Mouse (Mus musculus): Measurements from ENCODE around the gene Gja8. TPM values are rescaled to one million over a fixed set of nuclear protein-coding genes. Genes with fewer than 3 reads are reported as not detected.

The Gja8 gene
- total and polyA plus RNA-seq, 3 experiments, result 0.04 TPM; not detected in 1

GRCm38 (mm10) chr3:96924631-96925030 is 1.2 kb downstream of the Gja8 start:
- no peaks in the 10 kb centered on the region for H3K9me3 ChIP-seq (replicated peaks; ENCODE audit: insufficient read depth, low read length)
- TF ChIP-seq MAFK (IDR thresholded peaks at IDR 0.05; ENCODE audit: borderline replicate concordance, low read depth, low read length) (no peak), MEF2A (IDR thresholded peaks at IDR 0.05; ENCODE audit: extremely low read depth, insufficient replicate concordance, low read depth, low read length, poor library complexity, severe bottlenecking) (no peak), MYB (IDR thresholded peaks at IDR 0.05; ENCODE audit: low read depth, low read length) (no peak), TCF12 (IDR thresholded peaks at IDR 0.05; ENCODE audit: low read depth, low read length) (no peak), NELFE (IDR thresholded peaks at IDR 0.05; ENCODE audit: low read depth, low read length) (no peak), USF2 (IDR thresholded peaks at IDR 0.05; ENCODE audit: borderline replicate concordance in 1 of 2, insufficient read depth in 1 of 2, low read depth in 1 of 2, low read length in 2 of 2) (no peak), POLR2A (IDR thresholded peaks at IDR 0.05; ENCODE audit: control insufficient read depth in 1 of 2, insufficient read depth in 1 of 2, low read depth in 1 of 2, low read length in 2 of 2, poor library complexity in 1 of 2) (no peak)
- H3K27me3 ChIP-seq (ENCODE audit: control insufficient read depth in 1 of 2, insufficient read depth in 2 of 2, low read length in 2 of 2), result peaks cover 21 to 52% of the 10 kb centered on the region in 2 experiments
- no peak overlapping the region for H3K4me3 ChIP-seq (ENCODE audit: control insufficient read depth in 1 of 2, insufficient read depth in 1 of 2, low read depth in 2 of 2, low read length in 2 of 2)
- no peak overlapping the region for H3K9ac ChIP-seq (ENCODE audit: control insufficient read depth, low read depth, low read length, poor library complexity, severe bottlenecking)
- H3K4me1 ChIP-seq (ENCODE audit: control insufficient read depth in 1 of 2, insufficient read depth in 2 of 2, low read length in 2 of 2), result no peaks in the 10 kb centered on the region
- no peaks in the 10 kb centered on the region for H3K36me3 ChIP-seq (ENCODE audit: control insufficient read depth in 1 of 2, insufficient read depth in 2 of 2, low read length in 2 of 2)
- no peak for DNase-seq (ENCODE audit: low read depth, low spot score)
- no peaks in the 10 kb centered on the region for H3K79me2 ChIP-seq (ENCODE audit: control insufficient read depth, insufficient read depth, low read length, poor library complexity)
- H3K27ac ChIP-seq (ENCODE audit: control insufficient read depth, low read depth, low read length), result no peak overlapping the region

GRCm38 (mm10) chr3:96920991-96921390 is 4.8 kb downstream of the Gja8 start:
- Histone ChIP-seq H3K9me3 (replicated peaks; ENCODE audit: insufficient read depth, low read length) (no peaks in the 10 kb centered on the region), H3K36me3 (ENCODE audit: control insufficient read depth in 1 of 2, insufficient read depth in 2 of 2, low read length in 2 of 2) (no peaks in the 10 kb centered on the region), H3K27me3 (ENCODE audit: control insufficient read depth in 1 of 2, insufficient read depth in 2 of 2, low read length in 2 of 2) (peaks cover 18 to 36% of the 10 kb centered on the region in 2 experiments), H3K79me2 (ENCODE audit: control insufficient read depth, insufficient read depth, low read length, poor library complexity) (no peaks in the 10 kb centered on the region), H3K4me3 (ENCODE audit: control insufficient read depth in 1 of 2, insufficient read depth in 1 of 2, low read depth in 2 of 2, low read length in 2 of 2) (no peak overlapping the region), H3K27ac (ENCODE audit: control insufficient read depth, low read depth, low read length) (no peak overlapping the region), H3K9ac (ENCODE audit: control insufficient read depth, low read depth, low read length, poor library complexity, severe bottlenecking) (no peak overlapping the region), H3K4me1 (ENCODE audit: control insufficient read depth in 1 of 2, insufficient read depth in 2 of 2, low read length in 2 of 2) (no peaks in the 10 kb centered on the region)
- TF ChIP-seq MAFK (IDR thresholded peaks at IDR 0.05; ENCODE audit: borderline replicate concordance, low read depth, low read length) (no peak), RAD21 (IDR thresholded peaks at IDR 0.05; ENCODE audit: low read depth, low read length) (no peak), JUND (IDR thresholded peaks at IDR 0.05; ENCODE audit: low read depth, low read length) (no peak), HCFC1 (IDR thresholded peaks at IDR 0.05; ENCODE audit: low read depth, low read length) (no peak), MAZ (IDR thresholded peaks at IDR 0.05; ENCODE audit: low read depth, low read length) (no peak), POLR2A (IDR thresholded peaks at IDR 0.05; ENCODE audit: control insufficient read depth in 1 of 2, insufficient read depth in 1 of 2, low read depth in 1 of 2, low read length in 2 of 2, poor library complexity in 1 of 2) (no peak), POLR2AphosphoS5 (IDR thresholded peaks at IDR 0.05; ENCODE audit: borderline replicate concordance, low read depth, low read length) (no peak), TCF12 (IDR thresholded peaks at IDR 0.05; ENCODE audit: low read depth, low read length) (no peak), USF2 (IDR thresholded peaks at IDR 0.05; ENCODE audit: borderline replicate concordance in 1 of 2, insufficient read depth in 1 of 2, low read depth in 1 of 2, low read length in 2 of 2) (no peak), SMC3 (IDR thresholded peaks at IDR 0.05; ENCODE audit: low read depth, low read length) (no peak), POLR2AphosphoS2 (IDR thresholded peaks at IDR 0.05; ENCODE audit: low read length) (no peak), CHD2 (IDR thresholded peaks at IDR 0.05; ENCODE audit: low read length) (no peak), NRF1 (IDR thresholded peaks at IDR 0.05; ENCODE audit: insufficient read depth, low read depth, low read length, poor library complexity, severe bottlenecking) (no peak), SIN3A (IDR thresholded peaks at IDR 0.05; ENCODE audit: low read length) (no peak)
- DNase-seq (ENCODE audit: low read depth, low spot score), result no peak
